Mouse (Mus musculus) testis, postnatal 14 days (tissue): ENCODE data around the gene Slc7a14.

Experiments
- DNase-seq: peaks from one replicate; pipeline ENCODE4 v3.0.0; 2021; ENCODE audit warnings: low spot score

Slc7a14 gene

DNA sequence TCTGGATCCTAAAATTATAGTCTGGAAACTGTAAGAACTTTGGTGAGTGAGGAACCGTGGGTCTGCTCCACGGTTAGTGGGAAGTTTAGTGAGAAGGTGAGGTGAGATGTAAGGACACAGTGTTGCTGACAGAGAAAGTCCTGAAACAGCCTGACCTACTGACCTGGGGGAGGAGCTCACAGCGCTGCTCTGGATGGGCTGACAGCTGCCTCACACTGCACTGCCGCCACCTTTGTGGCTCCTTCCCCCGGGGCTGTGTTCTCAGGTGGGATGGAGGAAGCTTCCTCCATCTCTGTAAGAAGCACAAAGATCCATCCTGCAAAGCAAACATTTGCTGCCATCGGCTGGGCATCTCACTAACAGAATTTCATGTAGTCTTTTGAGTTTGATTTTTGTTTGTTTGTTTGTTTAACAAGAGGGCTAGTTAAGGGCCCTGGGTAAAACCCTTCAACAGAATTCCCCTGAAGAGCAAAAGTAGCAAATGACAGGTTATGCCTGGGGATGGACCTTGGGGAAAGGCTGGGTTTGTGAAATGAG, 101.7 kb downstream of the Slc7a14 start:
- DNase-seq: no peak

DNA sequence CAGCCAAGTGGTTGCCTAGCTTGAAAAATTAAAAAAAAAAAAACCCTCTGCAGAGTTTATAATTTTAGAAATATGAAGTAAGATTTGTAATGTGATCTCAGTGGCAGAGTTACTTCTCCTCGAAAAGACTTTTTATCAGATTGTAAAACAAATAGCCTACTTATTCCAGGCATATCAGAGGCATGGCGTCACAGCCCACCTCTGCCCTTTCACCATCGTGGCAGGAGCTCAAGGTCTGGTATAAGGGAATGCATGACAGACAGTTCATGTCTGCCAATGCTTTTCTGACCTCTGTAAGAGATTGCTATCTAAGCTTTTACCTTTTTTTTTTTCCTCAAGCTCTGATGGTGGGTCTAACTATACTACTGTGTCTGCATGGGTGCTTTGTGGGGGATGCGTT, 102.1 kb downstream of the Slc7a14 start:
- DNase-seq: no peak

DNA sequence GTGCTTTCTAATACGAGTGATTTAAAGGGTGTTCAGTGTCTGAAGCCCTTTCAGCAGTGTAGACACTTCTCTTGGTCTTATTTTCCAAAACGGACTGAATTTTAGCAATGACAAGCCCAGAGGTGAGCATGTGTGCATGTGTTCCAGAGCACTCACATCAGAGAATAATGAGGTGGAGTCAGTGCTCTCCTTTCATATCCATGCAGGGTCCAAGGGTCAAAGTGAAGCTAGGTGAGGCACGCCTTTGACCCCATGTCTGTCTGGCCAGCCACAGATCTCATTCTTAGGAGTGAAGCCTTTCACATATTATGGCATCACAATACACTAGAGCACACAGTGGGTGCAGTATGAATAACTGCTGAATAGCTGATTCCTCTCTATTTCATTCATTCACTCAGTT, 105.0 kb downstream of the Slc7a14 start:
- DNase-seq: no peak

DNA sequence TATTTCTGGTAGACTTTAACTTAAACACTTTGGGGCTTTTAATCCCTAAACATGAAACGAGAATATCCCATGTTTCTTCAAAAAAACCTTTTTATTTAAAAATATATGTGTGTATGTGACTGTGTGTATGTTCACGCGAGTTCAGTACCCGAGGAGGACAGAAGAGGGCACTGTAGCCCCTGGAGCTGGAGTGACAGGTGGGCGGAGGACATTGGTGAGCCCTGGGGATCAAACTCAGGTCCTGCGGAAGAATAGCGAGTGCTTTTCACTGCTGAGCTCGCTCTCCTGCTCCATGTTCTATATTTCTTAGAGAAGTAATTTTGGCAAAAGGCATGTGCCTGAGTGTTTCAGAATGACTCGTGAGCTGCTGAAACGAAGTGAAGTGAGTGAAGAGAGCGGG, 106.2 kb downstream of the Slc7a14 start:
- no peak for DNase-seq

DNA sequence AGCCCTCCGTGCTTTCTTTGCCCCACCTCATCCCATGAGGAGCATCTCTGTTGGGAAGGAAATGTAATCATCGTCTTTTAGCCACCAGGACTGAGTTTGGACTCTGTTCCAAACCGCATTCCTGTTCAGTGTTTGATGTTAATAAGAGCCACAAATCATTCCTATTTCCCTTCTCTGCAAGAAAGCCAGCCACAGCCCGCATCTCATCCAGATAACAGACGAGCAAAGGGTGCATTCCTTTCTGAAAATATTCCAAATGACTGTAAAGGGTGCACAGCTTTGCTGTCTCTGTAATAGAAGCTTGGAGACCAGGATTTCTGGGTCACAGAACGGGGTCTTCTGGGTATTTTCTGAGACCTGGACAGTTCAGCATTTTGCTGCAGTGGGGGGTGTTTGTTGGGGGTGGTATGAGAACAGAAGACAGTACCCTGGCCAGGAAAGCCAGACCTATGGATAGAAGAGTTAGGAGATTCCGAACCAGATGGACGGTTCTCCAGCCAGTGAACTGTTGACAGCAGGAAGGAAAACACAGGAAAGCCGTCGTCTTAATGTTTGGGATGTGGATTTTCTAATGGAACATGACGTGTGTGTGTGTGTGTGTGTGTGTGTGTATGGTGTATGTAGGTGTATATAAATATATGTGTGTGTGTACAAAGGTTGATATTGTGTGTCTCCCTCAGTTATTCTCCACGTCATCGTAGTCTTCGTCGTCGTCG, 110.9 kb downstream of the Slc7a14 start:
- no peak for DNase-seq

DNA sequence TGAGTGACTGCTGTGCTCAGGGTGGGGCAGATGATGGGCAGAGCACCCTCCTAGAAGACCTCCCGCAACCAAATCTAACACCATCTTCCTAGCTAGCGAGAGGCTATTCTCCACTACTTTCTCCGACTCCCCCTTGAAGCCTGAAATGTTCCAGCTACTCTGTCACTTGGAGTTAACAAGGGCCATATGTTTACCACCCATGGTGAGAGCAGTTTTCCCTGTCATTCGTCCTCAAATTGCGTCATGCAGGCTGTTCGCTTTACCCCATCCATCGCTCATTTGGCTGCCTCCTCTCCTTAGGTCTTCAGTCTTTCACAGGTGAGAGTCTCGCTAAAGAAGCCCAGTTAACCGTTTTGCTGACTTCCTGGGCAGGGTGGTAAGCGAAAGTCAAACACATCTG, 118.8 kb downstream of the Slc7a14 start:
- no peak for DNase-seq

DNA sequence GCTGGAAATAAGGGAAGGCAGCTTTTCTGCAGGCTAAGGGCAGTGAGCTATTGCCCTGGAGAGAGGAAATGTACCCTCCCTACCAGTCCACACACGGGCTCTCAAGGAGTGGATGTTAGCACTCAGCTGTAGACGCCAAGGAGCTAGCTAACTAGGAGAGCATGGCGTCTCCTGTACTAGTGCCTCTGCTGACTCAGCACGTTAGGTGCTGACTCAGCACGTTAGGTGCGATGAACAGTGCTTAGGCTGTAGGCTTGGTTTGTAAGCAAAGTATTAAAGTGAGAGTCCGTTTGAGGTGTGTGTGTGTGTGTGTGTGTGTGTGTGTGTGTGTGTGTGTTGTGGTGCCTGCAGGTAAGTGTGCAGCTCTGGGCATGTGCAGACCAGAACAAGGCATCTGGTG, 119.8 kb downstream of the Slc7a14 start:
- no peak for DNase-seq

DNA sequence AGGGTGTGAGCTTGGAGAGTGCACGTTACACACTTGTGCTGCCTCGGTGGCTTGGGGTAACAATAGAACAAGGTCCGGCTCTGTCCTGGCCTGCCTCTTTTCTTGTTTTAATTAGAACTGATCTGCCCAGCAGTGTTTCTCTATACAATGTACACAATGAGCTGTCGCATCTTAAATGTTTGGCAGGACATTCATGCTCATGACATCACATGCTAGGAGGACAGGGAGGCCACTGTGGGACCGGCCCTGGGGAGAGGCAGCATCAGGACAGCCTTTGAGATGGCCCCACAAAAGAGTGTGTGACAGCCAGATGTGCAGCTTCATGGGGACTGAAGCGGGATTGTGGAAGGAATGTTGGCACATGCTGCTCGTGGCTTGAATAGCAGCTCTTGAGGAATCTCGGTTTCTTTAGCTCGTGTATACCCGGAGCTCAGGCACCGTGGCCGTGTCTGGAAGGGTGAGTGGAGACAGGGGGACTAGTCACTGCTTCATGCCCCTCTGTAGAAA, 143.8 kb downstream of the Slc7a14 start:
- no peak for DNase-seq

DNA sequence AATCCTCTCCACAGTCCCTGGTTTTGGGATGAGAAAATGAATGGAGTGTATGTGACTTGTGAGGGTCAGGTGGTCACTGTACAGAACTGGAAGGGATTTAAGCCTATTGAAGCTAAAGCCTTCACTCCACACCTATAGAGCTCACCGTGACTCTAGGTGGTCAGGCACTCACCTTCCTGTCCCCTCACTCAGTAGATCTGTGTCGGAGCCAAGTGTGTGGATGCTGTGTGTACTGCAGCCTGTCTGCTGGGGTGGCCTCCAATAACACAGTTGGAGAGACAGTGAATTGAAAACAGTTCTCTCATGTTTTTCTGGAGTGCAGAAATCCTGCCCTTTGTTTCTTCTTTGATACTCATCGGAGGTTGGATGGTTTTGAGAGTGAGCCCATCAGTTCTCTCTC, 144.4 kb downstream of the Slc7a14 start:
- no peak for DNase-seq

DNA sequence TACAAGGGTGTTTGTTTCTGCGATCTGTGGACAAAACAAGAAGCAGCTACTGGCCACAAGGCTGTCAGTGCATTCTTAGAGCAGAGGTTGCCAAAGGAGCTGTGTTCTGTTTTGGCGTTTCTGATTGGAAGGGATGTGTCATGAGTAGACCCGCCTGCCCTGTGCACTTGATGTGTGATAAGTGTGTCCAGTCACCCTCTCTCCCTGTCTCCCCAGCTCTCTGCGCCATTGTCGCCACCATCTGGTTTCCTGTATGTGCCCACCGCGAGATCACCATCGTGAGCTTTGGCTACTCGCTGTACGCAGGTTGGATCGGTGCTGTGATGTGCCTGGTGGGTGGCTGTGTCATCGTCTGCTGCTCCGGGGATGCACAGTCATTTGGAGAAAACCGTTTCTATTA, 147.3 kb downstream of the Slc7a14 start:
- no peak for DNase-seq

DNA sequence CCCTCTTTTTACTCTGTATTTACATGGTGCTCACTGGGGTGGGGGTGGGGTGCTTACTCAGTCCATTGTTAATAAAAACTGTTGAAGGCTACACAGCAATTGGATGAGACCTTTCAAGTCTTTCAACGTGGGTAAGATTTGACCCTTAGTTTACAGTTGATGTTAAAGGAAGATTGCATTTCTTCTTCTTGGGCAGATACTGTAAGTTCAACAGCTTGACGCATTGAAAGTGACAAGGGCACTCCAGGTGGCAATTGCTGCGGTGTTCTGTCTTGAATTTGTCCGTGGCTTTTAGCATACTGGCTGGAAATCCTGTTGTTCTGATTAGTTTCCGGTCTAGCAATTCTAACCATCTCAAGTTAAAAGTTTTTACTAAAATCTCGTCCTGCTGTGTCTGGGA, 148.8 kb downstream of the Slc7a14 start:
- no peak for DNase-seq

DNA sequence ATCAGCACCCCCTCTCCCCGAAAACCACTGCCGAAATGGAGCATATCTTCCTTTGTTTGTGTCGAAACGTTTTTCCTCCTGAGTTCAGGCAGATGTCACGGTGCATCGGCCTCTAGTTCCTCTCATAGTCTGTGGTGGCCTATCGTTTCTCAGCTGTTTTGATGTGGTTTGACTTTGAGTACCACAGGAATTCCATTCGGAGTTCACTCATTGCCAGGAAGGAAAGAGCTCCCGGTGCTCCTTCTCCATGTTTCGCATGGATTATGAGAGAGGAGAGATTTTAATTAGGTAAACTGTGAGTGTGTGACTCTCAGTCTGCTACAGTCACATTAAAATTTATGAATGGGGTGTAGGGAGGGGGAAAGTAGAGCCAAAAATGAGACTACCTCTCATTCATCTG, 150.1 kb downstream of the Slc7a14 start:
- no peak for DNase-seq

DNA sequence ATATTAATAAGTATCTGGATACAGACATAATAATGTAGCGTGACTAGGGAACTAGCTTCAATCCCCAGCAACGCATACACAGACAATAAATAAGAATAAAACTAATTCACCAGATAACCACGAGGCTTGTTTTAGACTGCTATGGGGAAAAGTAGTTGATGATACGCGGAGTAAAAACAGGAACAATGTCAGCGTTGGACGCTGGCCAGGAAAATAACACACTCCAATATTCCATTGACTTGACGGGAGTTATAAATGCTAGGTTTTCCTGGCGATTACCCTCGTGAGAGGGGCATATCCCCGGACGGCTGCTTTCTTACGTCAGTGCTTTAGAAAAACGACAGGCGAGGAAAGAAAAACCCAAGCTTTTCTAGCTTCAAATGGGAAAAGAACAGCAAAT, 152.4 kb downstream of the Slc7a14 start:
- no peak for DNase-seq

DNA sequence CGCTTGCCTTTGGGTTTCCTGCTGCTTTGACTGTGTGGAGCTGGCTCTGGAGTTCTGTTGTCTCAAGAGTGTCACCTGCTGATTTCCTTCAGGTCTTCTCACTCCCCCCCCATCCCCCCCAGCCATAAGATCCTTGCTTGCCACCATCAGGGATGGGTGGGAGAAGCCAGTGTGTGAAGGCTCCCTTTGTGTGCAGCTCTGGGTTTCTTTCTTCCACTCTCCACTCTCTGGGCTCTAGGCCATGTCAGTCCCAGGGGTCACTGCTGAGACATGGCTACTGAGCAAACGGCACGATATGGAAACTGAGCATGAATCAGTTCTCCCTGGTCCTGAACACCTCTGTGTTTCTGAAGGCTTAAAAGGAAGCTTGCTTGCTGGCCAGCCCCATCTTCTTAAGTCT, 154.1 kb downstream of the Slc7a14 start:
- DNase-seq: no peak
